Mouse (Mus musculus): ENCODE results near the gene Olfr1509. TPM values are rescaled to one million over a fixed set of nuclear protein-coding genes. Genes with fewer than 3 reads are reported as not detected.
"Not testable (repeated sequence)": the region's sequence is repeated elsewhere in the genome, so short reads cannot be mapped to it uniquely, and the experiment has no call there.

The Olfr1509 gene
- total RNA-seq (2021): not detected in 2 replicates
- long read RNA-seq: 0 reads

DNA sequence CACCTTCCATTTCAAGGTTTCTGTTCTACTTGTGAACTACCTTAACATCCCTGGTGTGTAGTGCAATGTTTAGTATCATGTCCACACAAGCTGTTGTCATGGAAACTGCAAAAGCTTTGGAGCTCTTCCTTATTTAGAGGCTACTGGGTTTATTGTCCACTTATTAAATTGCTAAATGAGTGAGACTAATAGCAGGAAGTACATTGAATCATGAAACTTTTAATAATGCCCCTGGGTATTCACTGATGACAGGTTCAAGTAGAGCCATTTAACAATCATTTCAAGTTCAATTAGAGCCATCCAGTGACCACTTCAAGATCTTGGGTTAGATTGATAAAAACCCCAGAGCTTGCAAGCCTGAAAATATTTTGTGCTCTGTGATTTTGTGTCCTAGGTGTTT, at the start of gene Olfr1509:
Olfr1509 (plus strand) TSS at position 301 of the 400 bp plus-strand sequence.
- no peak for DNase-seq

GRCm38 (mm10) chr14:52397279-52397678, 45.5 kb upstream of the Olfr1509 start, which contains the start of gene Olfr1511:
Gene Olfr1511 (minus strand): TSS chr14:52397379.
- DNase-seq: no peak

DNA sequence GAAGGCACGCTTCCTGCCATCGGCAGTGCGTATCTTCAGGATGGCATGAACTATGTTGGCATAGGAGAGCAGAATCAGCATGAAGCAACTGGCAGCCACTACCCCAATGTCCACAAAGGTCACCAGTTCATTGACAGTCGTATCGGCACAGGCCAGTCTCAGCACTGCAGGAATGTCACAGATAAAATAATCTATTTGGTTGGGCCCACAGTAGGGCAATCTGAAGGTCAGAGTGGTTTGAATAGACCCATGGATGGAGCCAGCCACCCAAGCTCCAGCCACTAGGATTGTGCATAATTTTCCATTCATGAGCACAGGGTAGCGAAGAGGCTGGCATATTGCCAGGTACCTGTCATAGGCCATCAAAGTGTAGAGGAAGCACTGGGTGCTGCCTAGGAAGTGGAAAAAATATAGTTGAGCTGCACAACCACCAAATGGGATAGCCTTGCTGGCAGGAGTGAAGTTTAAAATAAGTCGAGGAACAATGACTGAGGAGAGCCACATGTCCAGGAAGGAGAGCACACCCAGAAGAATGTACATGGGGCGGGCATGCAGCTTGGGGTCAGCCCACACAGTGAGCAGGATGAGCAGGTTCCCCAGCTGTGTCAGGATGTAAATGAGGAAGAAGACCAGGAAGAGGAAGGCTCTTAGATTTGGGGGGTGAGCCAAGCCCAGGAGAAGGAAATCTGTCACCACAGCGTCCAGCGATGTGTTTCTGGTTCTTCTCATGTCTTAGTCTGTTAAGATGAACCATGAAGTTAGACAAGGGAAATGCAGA, 32.5 kb upstream of the Olfr1509 start:
- not testable (repeated sequence) for DNase-seq

- no peak for DNase-seq
Measured at GRCm38 (mm10) chr14:52414273-52414672, 28.5 kb upstream of the Olfr1509 start, which contains the start of gene Olfr1510. Gene Olfr1510 (minus strand): TSS chr14:52414373.

DNA sequence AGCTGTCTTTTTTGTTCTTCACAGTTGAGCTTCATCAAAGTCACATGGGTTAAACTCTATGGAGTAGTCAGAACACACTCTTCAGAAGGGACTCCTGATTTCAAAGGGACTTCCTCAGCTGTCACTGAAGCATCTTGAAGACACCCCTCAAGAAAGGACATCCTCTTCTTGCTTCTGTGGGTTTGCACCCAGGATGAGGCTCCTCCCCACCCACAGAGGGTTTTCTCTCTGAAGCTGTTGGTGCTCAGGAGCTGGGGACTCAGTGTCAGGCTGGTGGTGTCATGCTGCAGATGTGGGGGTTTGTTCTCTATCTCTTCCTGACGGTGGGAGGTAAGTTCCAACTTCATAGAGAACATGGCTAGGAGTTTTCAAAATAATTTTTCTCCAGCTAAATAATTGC, 15.1 kb upstream of the Olfr1509 start:
- no peak for DNase-seq

- no peak for DNase-seq
Measured at GRCm38 (mm10) chr14:52451138-52451537, 8.3 kb downstream of the Olfr1509 start.

DNA sequence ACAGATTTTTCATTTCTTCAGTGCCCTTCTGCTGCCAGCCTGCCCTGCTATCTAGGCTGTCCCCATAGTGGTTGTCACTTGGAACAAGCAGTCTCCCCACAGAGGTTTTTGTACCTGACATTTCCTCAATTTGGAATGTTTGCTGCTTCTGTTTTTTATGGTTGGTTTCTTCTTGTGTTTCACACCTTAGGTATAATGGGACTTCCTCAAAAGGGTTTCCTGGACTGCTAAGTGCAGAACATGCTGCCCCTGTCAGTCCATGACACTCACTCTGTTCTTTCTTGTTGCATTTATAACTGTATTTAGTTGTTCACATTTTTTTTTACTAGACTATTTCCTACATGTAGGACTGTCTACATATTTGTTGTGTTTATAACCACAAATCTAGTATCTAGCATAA, 19.1 kb downstream of the Olfr1509 start:
- DNase-seq: no peak

DNA sequence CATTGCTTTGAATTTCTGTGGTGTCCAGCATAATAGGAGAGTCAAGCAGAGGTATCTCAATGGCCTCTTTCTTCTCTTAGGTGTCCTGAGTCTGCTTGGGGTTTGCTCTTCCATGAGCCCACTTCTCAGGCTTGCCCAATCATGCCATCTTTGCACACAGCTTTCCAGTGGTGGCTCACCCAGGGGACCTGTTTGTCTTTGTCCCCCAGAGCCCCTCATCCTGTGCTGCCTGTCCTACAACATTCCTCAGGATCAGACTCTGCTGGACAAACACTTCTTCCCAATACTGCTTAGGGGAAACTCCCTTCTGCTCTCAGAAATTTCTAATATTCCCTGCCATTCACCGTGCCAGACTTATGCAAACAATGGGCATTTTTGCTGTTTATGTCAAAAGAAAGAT, 22.9 kb downstream of the Olfr1509 start:
- no peak for DNase-seq

GRCm38 (mm10) chr14:52467395-52467794, 24.6 kb downstream of the Olfr1509 start, which contains the start of gene Olfr1508:
Gene Olfr1508 (minus strand): TSS chr14:52467495.
- DNase-seq: no peak

- no peak for DNase-seq
Measured at GRCm38 (mm10) chr14:52495516-52495915, 52.7 kb downstream of the Olfr1509 start, which contains the start of gene Olfr1507. Gene Olfr1507 (minus strand): TSS chr14:52495749.

Other genes starting within 250 kb of the Olfr1509 start
- gene Supt16, start 245.6 kb upstream of the Olfr1509 start, total RNA-seq (2021): 60.0 and 61.3 TPM in 2 replicates
- 104 and 109 TPM in 2 replicates for gene Chd8, start 185.2 kb upstream of the Olfr1509 start, total RNA-seq (2021)
- 39.7 and 51.3 TPM in 2 replicates for gene Tox4, start 163.8 kb upstream of the Olfr1509 start, total RNA-seq (2021)
- gene Rab2b, start 163.4 kb upstream of the Olfr1509 start, total RNA-seq (2021): 35.7 and 37.8 TPM in 2 replicates
- gene Mettl3, start 137.9 kb upstream of the Olfr1509 start, total RNA-seq (2021): 54.4 and 64.8 TPM in 2 replicates
- 8.7 and 9.5 TPM in 2 replicates for gene Sall2, start 114.2 kb upstream of the Olfr1509 start, total RNA-seq (2021)
- gene Olfr1513, start 86.6 kb upstream of the Olfr1509 start, total RNA-seq (2021): not detected in 2 replicates
- not detected in 2 replicates for gene Olfr1512, start 63.8 kb upstream of the Olfr1509 start, total RNA-seq (2021)
- not detected in 2 replicates for gene Olfr1511, start 45.6 kb upstream of the Olfr1509 start, total RNA-seq (2021)
- not detected in 2 replicates for gene Olfr1510, start 28.6 kb upstream of the Olfr1509 start, total RNA-seq (2021)
- gene Olfr1508, start 24.5 kb downstream of the Olfr1509 start, total RNA-seq (2021): not detected in 2 replicates
- not detected in 2 replicates for gene Olfr1507, start 52.8 kb downstream of the Olfr1509 start, total RNA-seq (2021)

All from adrenal gland, postnatal 25 days (tissue).